Mouse (Mus musculus): ENCODE results near the gene Fcrl5. TPM values are rescaled to one million over a fixed set of nuclear protein-coding genes. Genes with fewer than 3 reads are reported as not detected.
A peak's percentile ranks its signal among the peaks of the same experiment; 100 is the strongest.

Gene Fcrl5
- total and polyA plus RNA-seq, 3 experiments = 3.8 to 19.2 (median 16.9) TPM

DNA sequence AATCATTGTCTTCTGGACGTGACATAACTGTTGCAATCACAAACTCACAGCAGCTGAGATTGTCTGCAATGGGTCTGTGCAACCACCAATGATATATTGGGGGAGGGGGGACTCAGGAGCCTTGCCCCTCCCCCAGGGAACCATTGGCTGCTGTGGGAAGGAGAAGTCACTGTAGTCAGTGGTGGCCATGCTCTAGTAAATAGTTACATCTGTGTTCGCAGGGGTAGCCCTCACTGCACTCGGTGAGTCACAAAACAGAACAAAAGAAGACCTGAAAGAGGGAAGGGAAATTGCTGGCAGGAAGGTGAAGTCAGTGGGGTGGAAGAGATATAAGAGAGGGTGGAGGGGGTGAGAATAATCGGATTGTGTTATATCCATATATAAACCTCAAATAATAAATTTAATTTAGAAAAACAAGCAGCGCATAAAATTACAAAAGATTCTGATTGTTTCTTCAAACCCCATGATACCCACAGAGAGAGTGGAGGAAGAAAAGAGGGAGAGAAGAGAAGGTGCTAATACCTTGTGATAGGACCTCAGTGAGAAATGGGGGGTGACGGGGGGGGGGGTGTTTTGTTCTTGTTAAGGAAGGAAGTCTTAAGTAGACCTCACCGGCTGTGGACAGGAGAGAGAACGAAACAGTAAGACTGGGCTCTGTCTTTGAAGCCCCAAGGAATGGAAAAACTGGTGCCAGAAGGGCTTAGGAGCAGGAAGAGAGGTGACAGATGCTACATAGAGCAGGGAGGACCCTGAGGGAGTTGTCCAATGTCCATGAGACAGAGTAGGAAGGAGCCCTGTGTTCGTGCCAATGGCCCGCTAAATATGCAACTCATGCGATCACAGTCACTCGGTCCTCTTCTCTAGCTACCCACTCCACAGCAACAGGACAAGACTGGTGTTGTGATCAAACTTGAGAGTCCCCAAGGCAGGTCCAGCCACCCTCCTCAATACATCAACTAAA is 71.2 kb downstream of the Fcrl5 start (continued):
- TF ChIP-seq MYC (IDR thresholded peaks at IDR 0.05; ENCODE audit: low read depth, low read length) (0 out of 2 replicates have a peak, but pooled peaks have one; percentile 36), NRF1 (IDR thresholded peaks at IDR 0.05; ENCODE audit: low read depth, low read length) (no peak), UBTF (IDR thresholded peaks at IDR 0.05; ENCODE audit: low read depth, low read length) (no peak), USF2 (conservative IDR thresholded peaks at IDR 0.05; ENCODE audit: low read depth, low read length) (no peak), ZMIZ1 (IDR thresholded peaks at IDR 0.05; ENCODE audit: low read depth, low read length) (peak; percentile 37; the same call in 1 of the 2 replicates), RCOR1 (conservative IDR thresholded peaks at IDR 0.05; ENCODE audit: low read depth, low read length) (0 out of 2 replicates have a peak, but pooled peaks have one; percentile 22), E2F4 (IDR thresholded peaks at IDR 0.05; ENCODE audit: insufficient replicate concordance, low read depth, low read length) (no peak), CHD1 (IDR thresholded peaks at IDR 0.05; ENCODE audit: low read depth, low read length) (no peak), MAZ (IDR thresholded peaks at IDR 0.05; ENCODE audit: low read depth, low read length) (no peak; the same call in 1 of the 2 replicates), MAFK (IDR thresholded peaks at IDR 0.05; ENCODE audit: insufficient replicate concordance, low read length) (peak; percentile 13; the same call in 1 of the 2 replicates), GABPA (IDR thresholded peaks at IDR 0.05; ENCODE audit: insufficient replicate concordance, low read depth, low read length) (no peak), POLR2AphosphoS2 (IDR thresholded peaks at IDR 0.05; ENCODE audit: low read depth, low read length) (no peak), POLR2A (IDR thresholded peaks at IDR 0.05; ENCODE audit: low read depth, low read length) (no peak; the same call in 1 of the 2 replicates)

DNA sequence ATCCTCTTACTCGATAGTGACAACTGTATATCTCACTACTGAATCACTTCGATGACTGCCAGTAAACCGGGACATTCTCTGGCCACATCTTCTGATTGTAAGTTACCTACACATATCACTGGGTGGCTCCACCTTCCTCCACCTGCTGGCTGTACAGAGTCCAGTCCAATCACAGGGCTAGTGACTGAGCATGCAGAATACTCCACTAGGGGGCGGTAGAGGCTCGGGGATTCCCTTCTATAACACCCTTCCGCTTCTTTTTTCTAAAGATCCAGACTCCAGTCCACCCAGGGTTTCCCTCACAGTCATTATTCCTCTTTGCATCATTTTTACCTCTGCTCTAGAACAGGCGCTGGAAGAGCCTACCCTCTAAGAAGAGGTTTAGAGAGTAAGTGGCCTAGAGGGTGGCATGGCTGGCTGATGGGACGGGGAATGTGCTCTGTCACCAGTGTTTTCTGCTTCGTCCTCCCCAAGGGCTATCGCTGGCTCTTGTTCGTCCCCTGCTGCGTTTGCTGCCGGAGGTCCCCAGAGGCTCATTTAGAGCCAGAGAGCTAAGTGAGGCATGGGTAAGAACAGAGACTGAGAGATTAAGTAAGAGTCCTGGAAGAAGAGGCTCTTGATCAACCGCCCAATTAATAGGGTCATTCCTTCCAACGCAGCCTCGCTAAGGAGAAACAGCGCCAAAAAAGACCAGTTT is 72.8 kb downstream of the Fcrl5 start:
- dilution Hi-C loops (cut with MboI; ENCODE audit: extremely low pct_ligation_motif_present, extremely low pct_unique_long_range_greater_than_20kb, low sequenced_read_pairs) = no loop called here
- Histone ChIP-seq H3K27me3 (replicated peaks) (no peaks in the 10 kb centered on the region), H3K4me2 (ENCODE audit: insufficient read depth, low read depth, poor library complexity, severe bottlenecking) (peak overlapping the region; percentile 44)
- TF ChIP-seq NRF1 (IDR thresholded peaks at IDR 0.05; ENCODE audit: low read depth, low read length) (no peak), MAFK (IDR thresholded peaks at IDR 0.05; ENCODE audit: insufficient replicate concordance, low read length) (no peak), E2F4 (IDR thresholded peaks at IDR 0.05; ENCODE audit: insufficient replicate concordance, low read depth, low read length) (no peak), MAZ (IDR thresholded peaks at IDR 0.05; ENCODE audit: low read depth, low read length) (no peak), TCF12 (IDR thresholded peaks at IDR 0.05; ENCODE audit: low read depth, low read length) (no peak; the same call in 1 of the 2 replicates), RAD21 (IDR thresholded peaks at IDR 0.05; ENCODE audit: low read depth, low read length) (peak; percentile 95), ZC3H11A (IDR thresholded peaks at IDR 0.05; ENCODE audit: low read depth, low read length) (peak; percentile 81), NELFE (IDR thresholded peaks at IDR 0.05; ENCODE audit: low read depth, low read length) (no peak; the same call in 1 of the 2 replicates), JUND (conservative IDR thresholded peaks at IDR 0.05; ENCODE audit: low read depth, low read length) (no peak), CTCF (conservative IDR thresholded peaks at IDR 0.05 in 1 of 2, IDR thresholded peaks at IDR 0.05 in 1 of 2; ENCODE audit: low read depth in 2 of 2, low read length in 2 of 2) (peak; percentile 91 to 100), JUN (IDR thresholded peaks at IDR 0.05; ENCODE audit: insufficient read depth, low read depth, low read length) (no peak), TBP (conservative IDR thresholded peaks at IDR 0.05; ENCODE audit: low read depth, low read length) (no peak), MXI1 (IDR thresholded peaks at IDR 0.05; ENCODE audit: low read depth, low read length) (peak; percentile 1; the same call in 1 of the 2 replicates), CHD1 (IDR thresholded peaks at IDR 0.05; ENCODE audit: low read depth, low read length) (no peak), ZMIZ1 (IDR thresholded peaks at IDR 0.05; ENCODE audit: low read depth, low read length) (no peak), BHLHE40 (IDR thresholded peaks at IDR 0.05; ENCODE audit: low read depth, low read length) (no peak), UBTF (IDR thresholded peaks at IDR 0.05; ENCODE audit: low read depth, low read length) (no peak), GABPA (IDR thresholded peaks at IDR 0.05; ENCODE audit: insufficient replicate concordance, low read depth, low read length) (no peak), ELF1 (IDR thresholded peaks at IDR 0.05; ENCODE audit: low read depth, low read length) (no peak), CHD2 (IDR thresholded peaks at IDR 0.05; ENCODE audit: low read length) (no peak), USF2 (conservative IDR thresholded peaks at IDR 0.05; ENCODE audit: low read depth, low read length) (no peak), POLR2AphosphoS2 (IDR thresholded peaks at IDR 0.05; ENCODE audit: low read depth, low read length) (no peak), PAX5 (IDR thresholded peaks at IDR 0.05; ENCODE audit: low read length) (no peak), POLR2A (IDR thresholded peaks at IDR 0.05; ENCODE audit: low read depth, low read length) (peak; percentile 2; the same call in 1 of the 2 replicates), RCOR1 (conservative IDR thresholded peaks at IDR 0.05; ENCODE audit: low read depth, low read length) (no peak), ETS1 (conservative IDR thresholded peaks at IDR 0.05; ENCODE audit: low read depth, low read length) (no peak), MYC (IDR thresholded peaks at IDR 0.05; ENCODE audit: low read depth, low read length) (no peak), MEF2A (IDR thresholded peaks at IDR 0.05; ENCODE audit: borderline replicate concordance, low read depth, low read length) (no peak), SIN3A (IDR thresholded peaks at IDR 0.05; ENCODE audit: low read length) (no peak; the same call in 1 of the 2 replicates)

More for the DNA sequence above, 72.8 kb downstream of the Fcrl5 start:
- peak; percentile 99 for DNase-seq (ENCODE audit: extremely low read depth)
- in situ Hi-C loops (cut with MboI; ENCODE audit: low pct_ligation_motif_present, low pct_unique_long_range_greater_than_20kb, low sequenced_read_pairs) = loop anchor here (5.0 kb wide), 1 partner anchor 44 kb away; no protein-coding TSS in a partner anchor
- H3K36me3 ChIP-seq (replicated peaks in 1 of 2; ENCODE audit: control insufficient read depth in 1 of 2, insufficient read depth in 1 of 2, low read length in 1 of 2) = peaks cover 0 to 3% of the 10 kb centered on the region in 2 experiments
- H3K4me3 ChIP-seq (replicated peaks in 1 of 3; ENCODE audit: low read depth in 2 of 3, low read length in 2 of 3, poor library complexity in 1 of 3) = peak overlapping the region; percentile 16 to 51 (median 39)
- H3K79me2 ChIP-seq (replicated peaks; ENCODE audit: control insufficient read depth, extremely low read depth, insufficient read depth, poor library complexity, severe bottlenecking) = no peaks in the 10 kb centered on the region
- H3K4me1 ChIP-seq (ENCODE audit: control insufficient read depth in 1 of 2, insufficient read depth in 2 of 2) = peaks cover 47 to 93% of the 10 kb centered on the region in 2 experiments
- peak overlapping the region; percentile 7; the same call in 1 of the 2 replicates for H3K27ac ChIP-seq (ENCODE audit: insufficient read depth, low read depth)
- H3K9me3 ChIP-seq (replicated peaks; ENCODE audit: low read length) = no peaks in the 10 kb centered on the region
- H3K9ac ChIP-seq (ENCODE audit: insufficient read depth, low read depth) = peak overlapping the region; percentile 14; the same call in 1 of the 2 replicates

Measured in CH12.LX (cell line).